Mouse (Mus musculus): Measurements from ENCODE around the gene Camp. TPM values are rescaled to one million over a fixed set of nuclear protein-coding genes. Genes with fewer than 3 reads are reported as not detected.
"Not testable (repeated sequence)": the region's sequence is repeated elsewhere in the genome, so short reads cannot be mapped to it uniquely, and the experiment has no call there.

Camp gene
- polyA plus RNA-seq, 1 experiment from 2014 or later = 0.31 TPM

GRCm38 (mm10) chr9:109816341-109816740, 33.1 kb downstream of the Camp start:
- H3K4me3 ChIP-seq (ENCODE audit: low read depth, low read length) = no peak overlapping the region
- no peaks in the 10 kb centered on the region for H3K9me3 ChIP-seq (ENCODE audit: control insufficient read depth, low read length)
- H3K4me2 ChIP-seq (replicated peaks; ENCODE audit: low read depth, low read length) = no peak overlapping the region
- H3K27me3 ChIP-seq (ENCODE audit: control insufficient read depth, insufficient read depth, low read length) = no peaks in the 10 kb centered on the region
- ATAC-seq (ENCODE audit: low FRiP score) (no peak), DNase-seq (ENCODE audit: low spot score) (no peak)
- H3K27ac ChIP-seq (ENCODE audit: low read depth, low read length) = no peak overlapping the region
- H3K9ac ChIP-seq (ENCODE audit: low read depth, low read length) = no peak overlapping the region
- WGBS = 60% methylated on average over 6 of the region's 6 CpGs
- no peaks in the 10 kb centered on the region for H3K4me1 ChIP-seq (replicated peaks; ENCODE audit: control insufficient read depth, insufficient read depth, low read length)
- H3K36me3 ChIP-seq (ENCODE audit: control insufficient read depth, insufficient read depth, low read length) = no peaks in the 10 kb centered on the region

GRCm38 (mm10) chr9:109813424-109813823, 36.0 kb downstream of the Camp start:
- Histone ChIP-seq H3K4me1 (replicated peaks; ENCODE audit: control insufficient read depth, insufficient read depth, low read length) (no peaks in the 10 kb centered on the region), H3K9me3 (ENCODE audit: control insufficient read depth, low read length) (no peaks in the 10 kb centered on the region), H3K4me2 (replicated peaks; ENCODE audit: low read depth, low read length) (no peak overlapping the region), H3K36me3 (ENCODE audit: control insufficient read depth, insufficient read depth, low read length) (no peaks in the 10 kb centered on the region), H3K27me3 (ENCODE audit: control insufficient read depth, insufficient read depth, low read length) (no peaks in the 10 kb centered on the region), H3K27ac (ENCODE audit: low read depth, low read length) (no peak overlapping the region), H3K9ac (ENCODE audit: low read depth, low read length) (no peak overlapping the region), H3K4me3 (ENCODE audit: low read depth, low read length) (no peak overlapping the region)
- ATAC-seq (ENCODE audit: low FRiP score) = peak; percentile 35; the same call in 1 of the 2 replicates
- 52% methylated on average over 7 of the region's 7 CpGs for WGBS
- peak; percentile 27 for DNase-seq (ENCODE audit: low spot score)

GRCm38 (mm10) chr9:109811980-109812379, 37.4 kb downstream of the Camp start, which contains the start of gene Spink8:
Gene Spink8, plus strand, starts transcription at chr9:109812280.
- 64% methylated on average over 1 of the region's 1 CpGs for WGBS
- no peak within 1 kb of the TSS for H3K27ac ChIP-seq (ENCODE audit: low read depth, low read length)
- H3K9me3 ChIP-seq (ENCODE audit: control insufficient read depth, low read length) = no peaks in the 10 kb centered on the region
- ATAC-seq (ENCODE audit: low FRiP score) (no peak), DNase-seq (ENCODE audit: low spot score) (no peak)
- H3K27me3 ChIP-seq (ENCODE audit: control insufficient read depth, insufficient read depth, low read length) = no peaks in the 10 kb centered on the region
- H3K36me3 ChIP-seq (ENCODE audit: control insufficient read depth, insufficient read depth, low read length) = no peaks in the 10 kb centered on the region
- no peak within 1 kb of the TSS for H3K9ac ChIP-seq (ENCODE audit: low read depth, low read length)
- no peak within 1 kb of the TSS for H3K4me2 ChIP-seq (replicated peaks; ENCODE audit: low read depth, low read length)
- no peaks in the 10 kb centered on the region for H3K4me1 ChIP-seq (replicated peaks; ENCODE audit: control insufficient read depth, insufficient read depth, low read length)
- no peak within 1 kb of the TSS for H3K4me3 ChIP-seq (ENCODE audit: low read depth, low read length)

- Histone ChIP-seq H3K9ac (ENCODE audit: low read depth, low read length) (no peak overlapping the region), H3K4me1 (replicated peaks; ENCODE audit: control insufficient read depth, insufficient read depth, low read length) (no peaks in the 10 kb centered on the region), H3K27ac (ENCODE audit: low read depth, low read length) (no peak overlapping the region), H3K9me3 (ENCODE audit: control insufficient read depth, low read length) (no peaks in the 10 kb centered on the region), H3K4me2 (replicated peaks; ENCODE audit: low read depth, low read length) (no peak overlapping the region), H3K27me3 (ENCODE audit: control insufficient read depth, insufficient read depth, low read length) (no peaks in the 10 kb centered on the region), H3K4me3 (ENCODE audit: low read depth, low read length) (no peak overlapping the region), H3K36me3 (ENCODE audit: control insufficient read depth, insufficient read depth, low read length) (no peaks in the 10 kb centered on the region)
- WGBS = 74% methylated on average over 3 of the region's 3 CpGs
- ATAC-seq (ENCODE audit: low FRiP score) = no peak
- DNase-seq (ENCODE audit: low spot score) = no peak
Measured at GRCm38 (mm10) chr9:109807898-109808297, 41.5 kb downstream of the Camp start.

- Histone ChIP-seq H3K4me3 (ENCODE audit: low read depth, low read length) (no peak overlapping the region), H3K9me3 (ENCODE audit: control insufficient read depth, low read length) (no peaks in the 10 kb centered on the region), H3K9ac (ENCODE audit: low read depth, low read length) (no peak overlapping the region), H3K4me2 (replicated peaks; ENCODE audit: low read depth, low read length) (no peak overlapping the region), H3K36me3 (ENCODE audit: control insufficient read depth, insufficient read depth, low read length) (no peaks in the 10 kb centered on the region), H3K27ac (ENCODE audit: low read depth, low read length) (no peak overlapping the region), H3K27me3 (ENCODE audit: control insufficient read depth, insufficient read depth, low read length) (no peaks in the 10 kb centered on the region), H3K4me1 (replicated peaks; ENCODE audit: control insufficient read depth, insufficient read depth, low read length) (no peaks in the 10 kb centered on the region)
- no peak for ATAC-seq (ENCODE audit: low FRiP score)
- 84% methylated on average over 2 of the region's 2 CpGs for WGBS
- DNase-seq (ENCODE audit: low spot score) = no peak
Measured at GRCm38 (mm10) chr9:109806695-109807293, 42.6 kb downstream of the Camp start.

- WGBS = 52% methylated on average over 1 of the region's 1 CpGs
- H3K27me3 ChIP-seq (ENCODE audit: control insufficient read depth, insufficient read depth, low read length) = no peaks in the 10 kb centered on the region
- H3K4me1 ChIP-seq (replicated peaks; ENCODE audit: control insufficient read depth, insufficient read depth, low read length) = no peaks in the 10 kb centered on the region
- no peak overlapping the region for H3K27ac ChIP-seq (ENCODE audit: low read depth, low read length)
- H3K36me3 ChIP-seq (ENCODE audit: control insufficient read depth, insufficient read depth, low read length) = no peaks in the 10 kb centered on the region
- no peak overlapping the region for H3K4me2 ChIP-seq (replicated peaks; ENCODE audit: low read depth, low read length)
- DNase-seq (ENCODE audit: low spot score) = no peak
- ATAC-seq (ENCODE audit: low FRiP score) = no peak
- H3K9me3 ChIP-seq (ENCODE audit: control insufficient read depth, low read length) = no peaks in the 10 kb centered on the region
- no peak overlapping the region for H3K9ac ChIP-seq (ENCODE audit: low read depth, low read length)
- H3K4me3 ChIP-seq (ENCODE audit: low read depth, low read length) = no peak overlapping the region
Measured at GRCm38 (mm10) chr9:109806260-109806659, 43.2 kb downstream of the Camp start.

GRCm38 (mm10) chr9:109805596-109805995, 43.8 kb downstream of the Camp start:
- not testable (repeated sequence) for H3K4me1 ChIP-seq (replicated peaks; ENCODE audit: control insufficient read depth, insufficient read depth, low read length); H3K36me3 ChIP-seq (ENCODE audit: control insufficient read depth, insufficient read depth, low read length); ATAC-seq (ENCODE audit: low FRiP score); H3K4me3 ChIP-seq (ENCODE audit: low read depth, low read length); H3K27ac ChIP-seq (ENCODE audit: low read depth, low read length); DNase-seq (ENCODE audit: low spot score); H3K27me3 ChIP-seq (ENCODE audit: control insufficient read depth, insufficient read depth, low read length); H3K9ac ChIP-seq (ENCODE audit: low read depth, low read length); H3K9me3 ChIP-seq (ENCODE audit: control insufficient read depth, low read length); H3K4me2 ChIP-seq (replicated peaks; ENCODE audit: low read depth, low read length)
- WGBS = 87% methylated on average over 2 of the region's 2 CpGs

DNA sequence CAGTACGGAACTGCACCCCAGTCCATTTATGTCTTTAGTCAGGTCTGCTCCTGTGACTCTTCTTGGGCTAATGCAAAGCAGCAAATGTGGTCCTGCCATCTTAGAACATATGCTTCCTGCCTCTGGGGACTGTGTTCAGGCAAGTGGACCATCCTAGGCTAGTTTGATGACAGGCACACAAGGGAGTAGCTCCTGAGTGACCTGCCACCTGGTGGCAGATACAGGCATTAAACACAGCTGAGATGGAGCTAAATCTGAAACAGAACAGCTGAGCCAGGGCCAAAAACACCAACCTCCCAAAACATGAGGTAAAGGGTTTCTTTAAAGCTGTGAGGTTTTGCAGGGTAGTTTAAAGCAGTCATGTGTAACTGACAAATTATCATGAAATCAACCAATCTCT, 51.4 kb downstream of the Camp start:
- H3K27me3 ChIP-seq (ENCODE audit: control insufficient read depth, insufficient read depth, low read length) = no peaks in the 10 kb centered on the region
- H3K4me1 ChIP-seq (replicated peaks; ENCODE audit: control insufficient read depth, insufficient read depth, low read length) = no peaks in the 10 kb centered on the region
- ATAC-seq (ENCODE audit: low FRiP score) = no peak
- no peaks in the 10 kb centered on the region for H3K9me3 ChIP-seq (ENCODE audit: control insufficient read depth, low read length)
- no peaks in the 10 kb centered on the region for H3K36me3 ChIP-seq (ENCODE audit: control insufficient read depth, insufficient read depth, low read length)
- H3K9ac ChIP-seq (ENCODE audit: low read depth, low read length) = no peak overlapping the region
- WGBS = 100% methylated on average over 1 of the region's 1 CpGs
- peak; percentile 40 for DNase-seq (ENCODE audit: low spot score)
- no peak overlapping the region for H3K27ac ChIP-seq (ENCODE audit: low read depth, low read length)
- H3K4me2 ChIP-seq (replicated peaks; ENCODE audit: low read depth, low read length) = no peak overlapping the region
- H3K4me3 ChIP-seq (ENCODE audit: low read depth, low read length) = no peak overlapping the region
